Mouse (Mus musculus) liver, embryonic 14.5 days (tissue): ENCODE results near the gene Nfatc4. TPM values are rescaled to one million over a fixed set of nuclear protein-coding genes. Genes with fewer than 3 reads are reported as not detected.

Experiments used
- ATAC-seq: fragments of 200-750 bp; cut with Nextera tagmentation; 2 replicates; pipeline ENCODE4 v1.8.0; 2017; ENCODE audit warnings: moderate number of reproducible peaks, mild to moderate bottlenecking, moderate library complexity; ENCODE audit not compliant: insufficient read depth
- DNase-seq, 3 experiments: peaks; one replicate each; pipeline ENCODE4 v3.0.0-alpha.2; 2012 to 2013; ENCODE audit warnings: low read depth in 3 of 3, low spot score in 3 of 3
- H3K27ac ChIP-seq: fragments of 300-500 bp; sonication (generic); 2 replicates; pipeline ENCODE4 v1.5.1; 2014; ENCODE audit warnings: moderate library complexity, mild to moderate bottlenecking, control low read depth, inconsistent platforms
- H3K27me3 ChIP-seq: fragments of 300-500 bp; sonication (generic); 2 replicates; pipeline ENCODE4 v1.6.1; 2014; ENCODE audit warnings: mild to moderate bottlenecking, low read length, moderate library complexity; ENCODE audit not compliant: control insufficient read depth, insufficient read depth
- H3K36me3 ChIP-seq: fragments of 300-500 bp; sonication (generic); replicated peaks from 2 replicates; pipeline ENCODE4 v1.6.1; 2014; ENCODE audit warnings: low read depth; ENCODE audit not compliant: control insufficient read depth, insufficient read depth
- H3K4me1 ChIP-seq, 2 experiments: fragments of 200-500 bp in 1 of 2; fragments of 300-500 bp in 1 of 2; sonication (generic) in 1 of 2; replicated peaks; 2 replicates each; pipeline ENCODE4 v1.6.1; 2012 to 2014; ENCODE audit warnings: antibody characterized with exemption in 1 of 2, inconsistent platforms in 1 of 2, low read length in 1 of 2; ENCODE audit not compliant: control insufficient read depth in 2 of 2, insufficient read depth in 2 of 2
- H3K4me2 ChIP-seq: fragments of 300-500 bp; sonication (generic); 2 replicates; pipeline ENCODE4 v1.6.1; 2014; ENCODE audit warnings: low read depth, mild to moderate bottlenecking, control low read depth, moderate library complexity
- H3K4me3 ChIP-seq, 2 experiments: fragments of 200-500 bp in 1 of 2; fragments of 300-500 bp in 1 of 2; sonication (generic) in 1 of 2; 2 replicates each; pipeline ENCODE4 v1.5.1; 2012 to 2014; ENCODE audit warnings: low read depth in 2 of 2, low read length in 2 of 2, mild to moderate bottlenecking in 2 of 2, control low read depth in 1 of 2, inconsistent platforms in 1 of 2, moderate library complexity in 1 of 2; ENCODE audit not compliant: insufficient read depth in 1 of 2
- H3K9ac ChIP-seq: fragments of 300-500 bp; sonication (generic); replicated peaks from 2 replicates; pipeline ENCODE4 v1.6.1; 2014; ENCODE audit warnings: mild to moderate bottlenecking, control low read depth, moderate library complexity
- H3K9me3 ChIP-seq: fragments of 300-500 bp; sonication (generic); 2 replicates; pipeline ENCODE4 v1.6.1; 2016; ENCODE audit warnings: low read length, mixed read lengths; ENCODE audit not compliant: control insufficient read depth
- CTCF ChIP-seq: IDR thresholded peaks from 2 replicates; pipeline ENCODE4 v1.5.1; 2016; ENCODE audit warnings: antibody characterized with exemption, low read depth, control low read depth
- EP300 ChIP-seq: IDR thresholded peaks from 2 replicates; pipeline ENCODE4 v1.6.1; 2016; ENCODE audit warnings: antibody characterized with exemption, low read depth
- WGBS: fragments of 180-500 bp; shearing (Covaris S2); extraction: QIAGEN DNeasy Blood & Tissue Kit; methylation state at CpG from one replicate; pipeline ENCODE4 v1.1.7; 2014; ENCODE audit not compliant: insufficient replicate concordance; 5-methylcytosine and 5-hydroxymethylcytosine counted together
- polyA plus RNA-seq, 2 experiments: library from polyadenylated mRNA; depleted of rRNA in 1 of 2; stranded (reverse) in 1 of 2; unstranded in 1 of 2; fragments of >200 nt; fragmentation: Nextera tagmentation in 1 of 2; extraction: Ambion mirVana in 1 of 2; gene quantifications; 2 replicates each; pipeline versions ENCODE4 v1.2.1 to v1.2.3; 2012 to 2014

The Nfatc4 gene
- polyA plus RNA-seq, 2 experiments = 0.33 to 1.0 TPM

- no peak for ATAC-seq
- DNase-seq = no peak
- Histone ChIP-seq H3K27me3 (peaks cover 29% of the 10 kb centered on the region), H3K4me3 (no peak overlapping the region), H3K9me3 (no peaks in the 10 kb centered on the region), H3K4me2 (no peak overlapping the region), H3K9ac (no peak overlapping the region), H3K4me1 (no peaks in the 10 kb centered on the region), H3K27ac (no peak overlapping the region), H3K36me3 (no peaks in the 10 kb centered on the region)
- 79% methylated on average over 16 of the region's 16 CpGs for WGBS
- TF ChIP-seq EP300 = no peak
- TF ChIP-seq CTCF = no peak
These were observed 6.9 kb downstream of the Nfatc4 start for GRCm38 (mm10) chr14:55829854-55830253.

GRCm38 (mm10) chr14:55830331-55830730 lies 7.4 kb downstream of the Nfatc4 start:
- TF ChIP-seq EP300 (no peak), CTCF (no peak)

GRCm38 (mm10) chr14:55833126-55833525 lies 10.2 kb downstream of the Nfatc4 start:
- H3K4me2 ChIP-seq = no peak overlapping the region
- ATAC-seq = no peak
- no peaks in the 10 kb centered on the region; the same call in 1 of the 2 replicates for H3K27me3 ChIP-seq
- DNase-seq = no peak
- H3K4me3 ChIP-seq = no peak overlapping the region
- H3K4me1 ChIP-seq = no peaks in the 10 kb centered on the region
- no peaks in the 10 kb centered on the region for H3K36me3 ChIP-seq
- TF ChIP-seq CTCF (no peak), EP300 (no peak)
- no peak overlapping the region for H3K27ac ChIP-seq
- WGBS = 65% methylated on average over 4 of the region's 4 CpGs
- H3K9ac ChIP-seq = no peak overlapping the region
- no peaks in the 10 kb centered on the region for H3K9me3 ChIP-seq

More at GRCm38 (mm10) chr14:55830331-55830730, 7.4 kb downstream of the Nfatc4 start:
- 57% methylated on average over 4 of the region's 4 CpGs for WGBS
- H3K4me1 ChIP-seq = no peaks in the 10 kb centered on the region
- no peak overlapping the region for H3K4me3 ChIP-seq
- ATAC-seq (no peak), DNase-seq (no peak)
- no peaks in the 10 kb centered on the region for H3K9me3 ChIP-seq
- no peak overlapping the region for H3K4me2 ChIP-seq
- no peaks in the 10 kb centered on the region for H3K36me3 ChIP-seq
- no peak overlapping the region for H3K9ac ChIP-seq
- peaks cover 24% of the 10 kb centered on the region for H3K27me3 ChIP-seq
- no peak overlapping the region for H3K27ac ChIP-seq

- WGBS = 67% methylated on average over 5 of the region's 5 CpGs
- no peak overlapping the region for H3K4me2 ChIP-seq
- TF ChIP-seq CTCF (no peak), EP300 (no peak)
- ATAC-seq (no peak), DNase-seq (no peak)
- no peaks in the 10 kb centered on the region for H3K9me3 ChIP-seq
- no peak overlapping the region for H3K9ac ChIP-seq
- no peaks in the 10 kb centered on the region for H3K36me3 ChIP-seq
- H3K4me1 ChIP-seq = no peaks in the 10 kb centered on the region
- H3K27ac ChIP-seq = no peak overlapping the region
- H3K4me3 ChIP-seq = no peak overlapping the region
- H3K27me3 ChIP-seq = no peaks in the 10 kb centered on the region
These were observed 12.0 kb downstream of the Nfatc4 start for GRCm38 (mm10) chr14:55834808-55835533.

- Histone ChIP-seq H3K9ac (no peak overlapping the region), H3K9me3 (no peaks in the 10 kb centered on the region), H3K4me2 (no peak overlapping the region), H3K4me1 (no peaks in the 10 kb centered on the region), H3K4me3 (no peak overlapping the region), H3K36me3 (no peaks in the 10 kb centered on the region), H3K27ac (no peak overlapping the region), H3K27me3 (no peaks in the 10 kb centered on the region)
- DNase-seq (no peak), ATAC-seq (no peak)
- WGBS = 63% methylated on average over 5 of the region's 5 CpGs
- TF ChIP-seq EP300 (no peak), CTCF (no peak)
These were observed 15.4 kb downstream of the Nfatc4 start for GRCm38 (mm10) chr14:55838312-55838711.
